Mouse (Mus musculus): Measurements from ENCODE around the gene Mertk. TPM values are rescaled to one million over a fixed set of nuclear protein-coding genes. Genes with fewer than 3 reads are reported as not detected.

Mertk gene
- polyA plus RNA-seq, 1 experiment: 11.0 TPM

- Histone ChIP-seq H3K27me3 (ENCODE audit: control insufficient read depth, insufficient read depth, low read length) (no peaks in the 10 kb centered on the region), H3K36me3 (ENCODE audit: control insufficient read depth, insufficient read depth, low read length) (peaks cover 14% of the 10 kb centered on the region), H3K4me3 (ENCODE audit: low read depth, low read length) (no peak overlapping the region), H3K27ac (ENCODE audit: insufficient read depth, low read depth, low read length) (peak overlapping the region; percentile 94), H3K4me1 (ENCODE audit: control insufficient read depth, insufficient read depth, insufficient read length, low read length) (peaks cover 22% of the 10 kb centered on the region; the same call in 1 of the 2 replicates)
- no peak for TF ChIP-seq POLR2A (IDR thresholded peaks at IDR 0.05; ENCODE audit: low read depth, low read length)
- no peak for TF ChIP-seq CTCF (IDR thresholded peaks at IDR 0.05; ENCODE audit: extremely low read depth, insufficient read length, insufficient replicate concordance, low read depth, low read length)
- WGBS: 64% methylated on average over 5 of the region's 5 CpGs
Observed at GRCm38 (mm10) chr2:128722106-128722710, 23.5 kb downstream of the Mertk start.

GRCm38 (mm10) chr2:128726067-128726466, 27.3 kb downstream of the Mertk start:
- WGBS: 57% methylated on average over 5 of the region's 5 CpGs
- TF ChIP-seq POLR2A (IDR thresholded peaks at IDR 0.05; ENCODE audit: low read depth, low read length) (no peak), CTCF (IDR thresholded peaks at IDR 0.05; ENCODE audit: extremely low read depth, insufficient read length, insufficient replicate concordance, low read depth, low read length) (no peak)
- H3K36me3 ChIP-seq (ENCODE audit: control insufficient read depth, insufficient read depth, low read length): peaks cover 25% of the 10 kb centered on the region
- peak overlapping the region; percentile 97 for H3K27ac ChIP-seq (ENCODE audit: insufficient read depth, low read depth, low read length)
- no peaks in the 10 kb centered on the region for H3K27me3 ChIP-seq (ENCODE audit: control insufficient read depth, insufficient read depth, low read length)
- H3K4me3 ChIP-seq (ENCODE audit: low read depth, low read length): no peak overlapping the region
- H3K4me1 ChIP-seq (ENCODE audit: control insufficient read depth, insufficient read depth, insufficient read length, low read length): peaks cover 17% of the 10 kb centered on the region; the same call in 1 of the 2 replicates

- H3K27me3 ChIP-seq (ENCODE audit: control insufficient read depth, insufficient read depth, low read length): no peaks in the 10 kb centered on the region
- H3K27ac ChIP-seq (ENCODE audit: insufficient read depth, low read depth, low read length): peak overlapping the region; percentile 97
- 31% methylated on average over 7 of the region's 7 CpGs for WGBS
- peaks cover 29% of the 10 kb centered on the region for H3K36me3 ChIP-seq (ENCODE audit: control insufficient read depth, insufficient read depth, low read length)
- H3K4me3 ChIP-seq (ENCODE audit: low read depth, low read length): no peak overlapping the region
- TF ChIP-seq POLR2A (IDR thresholded peaks at IDR 0.05; ENCODE audit: low read depth, low read length) (no peak), CTCF (IDR thresholded peaks at IDR 0.05; ENCODE audit: extremely low read depth, insufficient read length, insufficient replicate concordance, low read depth, low read length) (no peak)
- peaks cover 17% of the 10 kb centered on the region; the same call in 1 of the 2 replicates for H3K4me1 ChIP-seq (ENCODE audit: control insufficient read depth, insufficient read depth, insufficient read length, low read length)
Observed at GRCm38 (mm10) chr2:128726626-128727025, 27.9 kb downstream of the Mertk start.

- Histone ChIP-seq H3K27me3 (ENCODE audit: control insufficient read depth, insufficient read depth, low read length) (no peaks in the 10 kb centered on the region), H3K27ac (ENCODE audit: insufficient read depth, low read depth, low read length) (no peak overlapping the region), H3K4me1 (ENCODE audit: control insufficient read depth, insufficient read depth, insufficient read length, low read length) (peaks cover 14% of the 10 kb centered on the region; the same call in 1 of the 2 replicates), H3K4me3 (ENCODE audit: low read depth, low read length) (no peak overlapping the region), H3K36me3 (ENCODE audit: control insufficient read depth, insufficient read depth, low read length) (peaks cover 34% of the 10 kb centered on the region)
- TF ChIP-seq CTCF (IDR thresholded peaks at IDR 0.05; ENCODE audit: extremely low read depth, insufficient read length, insufficient replicate concordance, low read depth, low read length): no peak
- TF ChIP-seq POLR2A (IDR thresholded peaks at IDR 0.05; ENCODE audit: low read depth, low read length): no peak
- WGBS: 53% methylated on average over 3 of the region's 3 CpGs
Observed at GRCm38 (mm10) chr2:128727552-128727951, 28.8 kb downstream of the Mertk start.

- Histone ChIP-seq H3K27me3 (ENCODE audit: control insufficient read depth, insufficient read depth, low read length) (no peaks in the 10 kb centered on the region), H3K36me3 (ENCODE audit: control insufficient read depth, insufficient read depth, low read length) (peaks cover 35% of the 10 kb centered on the region), H3K4me3 (ENCODE audit: low read depth, low read length) (no peak overlapping the region), H3K4me1 (ENCODE audit: control insufficient read depth, insufficient read depth, insufficient read length, low read length) (peaks cover 14% of the 10 kb centered on the region; the same call in 1 of the 2 replicates), H3K27ac (ENCODE audit: insufficient read depth, low read depth, low read length) (no peak overlapping the region)
- WGBS: 68% methylated on average over 4 of the region's 4 CpGs
- TF ChIP-seq CTCF (IDR thresholded peaks at IDR 0.05; ENCODE audit: extremely low read depth, insufficient read length, insufficient replicate concordance, low read depth, low read length) (no peak), POLR2A (IDR thresholded peaks at IDR 0.05; ENCODE audit: low read depth, low read length) (no peak)
Observed at GRCm38 (mm10) chr2:128728066-128728465, 29.3 kb downstream of the Mertk start.

- H3K4me3 ChIP-seq (ENCODE audit: low read depth, low read length): no peak overlapping the region
- TF ChIP-seq CTCF (IDR thresholded peaks at IDR 0.05; ENCODE audit: extremely low read depth, insufficient read length, insufficient replicate concordance, low read depth, low read length) (no peak), POLR2A (IDR thresholded peaks at IDR 0.05; ENCODE audit: low read depth, low read length) (no peak)
- H3K36me3 ChIP-seq (ENCODE audit: control insufficient read depth, insufficient read depth, low read length): peaks cover 36% of the 10 kb centered on the region
- no peak overlapping the region for H3K27ac ChIP-seq (ENCODE audit: insufficient read depth, low read depth, low read length)
- no peaks in the 10 kb centered on the region for H3K27me3 ChIP-seq (ENCODE audit: control insufficient read depth, insufficient read depth, low read length)
- peaks cover 14% of the 10 kb centered on the region; the same call in 1 of the 2 replicates for H3K4me1 ChIP-seq (ENCODE audit: control insufficient read depth, insufficient read depth, insufficient read length, low read length)
- 90% methylated on average over 7 of the region's 7 CpGs for WGBS
Observed at GRCm38 (mm10) chr2:128729141-128729540, 30.4 kb downstream of the Mertk start.

GRCm38 (mm10) chr2:128731514-128731913, 32.8 kb downstream of the Mertk start:
- Histone ChIP-seq H3K27ac (ENCODE audit: insufficient read depth, low read depth, low read length) (no peak overlapping the region), H3K4me1 (ENCODE audit: control insufficient read depth, insufficient read depth, insufficient read length, low read length) (peaks cover 8% of the 10 kb centered on the region; the same call in 1 of the 2 replicates), H3K4me3 (ENCODE audit: low read depth, low read length) (no peak overlapping the region), H3K36me3 (ENCODE audit: control insufficient read depth, insufficient read depth, low read length) (peaks cover 44% of the 10 kb centered on the region), H3K27me3 (ENCODE audit: control insufficient read depth, insufficient read depth, low read length) (no peaks in the 10 kb centered on the region)
- no peak for TF ChIP-seq POLR2A (IDR thresholded peaks at IDR 0.05; ENCODE audit: low read depth, low read length)
- no peak for TF ChIP-seq CTCF (IDR thresholded peaks at IDR 0.05; ENCODE audit: extremely low read depth, insufficient read length, insufficient replicate concordance, low read depth, low read length)
- WGBS: 86% methylated on average over 10 of the region's 10 CpGs

Measured in small intestine, adult 2 months (tissue).